Mouse (Mus musculus) cerebellum, adult 9-10 months (tissue): ENCODE measurements at regions not wholly inside any gene's neighbourhood (a gene's known extent, or its start where the extent isn't known, plus 50 kb on each side); places are given as distances from the start of the nearest gene placed in this dataset.
"Not testable (repeated sequence)": the region's sequence is repeated elsewhere in the genome, so short reads cannot be mapped to it uniquely, and the experiment has no call there.

ENCODE experiments used
- DNase-seq: peaks from one replicate; pipeline ENCODE4 v3.0.0; 2022

GRCm38 (mm10) chrX:129546016-129546415, 203.5 kb upstream of the Diaph2 start:
- no peak for DNase-seq

DNA sequence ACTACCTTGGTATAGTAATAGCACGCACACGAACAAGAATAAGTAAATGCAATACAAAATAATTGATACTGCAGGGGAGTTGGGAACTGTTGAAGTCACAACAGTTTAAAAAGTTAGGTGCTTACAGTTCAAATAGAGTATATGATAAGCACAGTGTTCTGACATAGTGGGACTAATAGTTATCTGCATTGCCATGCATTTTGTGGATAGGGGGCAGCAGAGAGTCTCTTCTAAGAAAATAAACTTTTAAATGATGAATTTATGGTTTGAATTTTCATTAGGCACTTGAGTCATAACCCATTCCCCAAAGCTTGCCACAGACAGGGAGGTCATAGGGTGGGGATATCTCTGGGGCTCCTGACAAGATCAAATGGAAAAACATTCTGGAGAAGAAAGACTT, 201.9 kb upstream of the Diaph2 start:
- no peak for DNase-seq

DNA sequence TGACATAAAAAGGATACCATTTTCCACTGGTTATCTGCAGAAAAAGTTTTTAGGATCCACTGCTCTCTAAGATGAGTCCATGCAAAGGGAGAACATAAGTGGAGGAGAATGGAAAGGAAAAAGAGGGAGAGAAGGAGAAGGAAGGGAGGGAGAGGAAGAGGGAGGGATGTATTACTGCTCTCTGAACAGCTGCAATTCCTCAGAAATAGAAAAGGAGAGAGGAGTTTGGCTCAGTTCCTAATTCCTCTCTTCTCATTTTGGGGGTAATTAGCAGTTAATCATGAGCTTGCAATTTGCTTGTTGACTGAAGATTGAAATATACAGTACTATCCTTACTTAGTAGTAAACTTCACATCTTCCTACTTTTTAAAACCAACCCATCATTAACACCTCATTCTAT, 193.5 kb upstream of the Diaph2 start:
- no peak for DNase-seq

DNA sequence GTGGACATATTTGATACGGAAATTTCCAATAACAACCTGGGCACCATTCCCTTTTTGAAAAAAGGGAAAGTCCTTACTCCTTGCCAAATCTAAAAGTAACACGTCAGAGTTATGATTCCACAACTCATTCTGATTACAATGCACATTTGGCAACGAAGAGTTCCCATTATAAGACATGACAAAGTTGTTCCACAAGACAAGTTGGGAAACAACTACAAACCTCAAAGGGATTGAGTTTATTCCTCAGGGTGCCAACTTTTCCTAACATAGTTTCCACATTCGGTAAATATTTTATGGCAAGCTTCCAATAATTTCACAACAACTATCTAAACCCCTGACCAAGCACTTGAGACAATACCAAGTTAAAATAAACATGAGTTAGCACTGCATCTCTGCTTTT, 150.1 kb upstream of the Diaph2 start:
- DNase-seq: no peak

- DNase-seq: no peak
Observed at GRCm38 (mm10) chrX:129607842-129608241, 141.7 kb upstream of the Diaph2 start.

GRCm38 (mm10) chrX:129611500-129611899, 138.0 kb upstream of the Diaph2 start:
- not testable (repeated sequence) for DNase-seq

DNA sequence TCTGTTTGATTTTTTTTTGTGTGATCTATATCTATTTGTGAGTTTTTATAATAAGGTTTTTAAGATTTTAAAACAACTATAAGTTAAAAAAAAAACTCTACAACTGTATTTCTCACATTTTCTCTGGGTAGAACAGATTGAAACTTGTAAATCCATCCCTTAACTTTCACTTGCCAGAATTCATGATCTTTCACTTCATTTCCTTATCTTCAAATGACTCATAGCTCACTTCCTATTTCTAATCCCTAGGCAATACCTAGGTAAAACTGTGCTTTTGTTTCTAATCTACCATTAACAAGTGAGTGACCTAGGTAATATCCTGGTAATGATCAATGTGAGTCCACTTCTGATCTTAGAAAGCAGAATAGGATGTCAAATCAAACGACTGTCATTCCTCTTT, 112.5 kb upstream of the Diaph2 start:
- DNase-seq: no peak

DNA sequence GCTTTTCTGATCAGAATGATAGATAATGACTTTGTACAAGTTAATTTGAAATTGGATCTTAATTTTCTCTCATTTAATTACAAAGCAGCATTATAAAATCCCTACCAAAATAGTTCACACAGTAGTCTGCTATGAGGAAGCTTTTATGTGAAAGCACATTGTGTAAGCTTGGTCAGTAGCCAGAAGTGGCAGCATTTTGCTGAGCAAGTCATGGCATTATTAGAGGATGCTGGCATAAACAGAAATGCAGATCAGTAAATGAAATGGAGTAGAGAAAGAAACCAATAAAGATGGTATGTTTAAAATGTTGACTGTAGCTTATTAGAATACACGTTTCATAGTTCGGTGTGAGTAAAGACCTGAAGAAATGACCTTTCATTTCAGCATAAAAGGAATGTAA, 104.4 kb upstream of the Diaph2 start:
- DNase-seq: peak; percentile 14

DNA sequence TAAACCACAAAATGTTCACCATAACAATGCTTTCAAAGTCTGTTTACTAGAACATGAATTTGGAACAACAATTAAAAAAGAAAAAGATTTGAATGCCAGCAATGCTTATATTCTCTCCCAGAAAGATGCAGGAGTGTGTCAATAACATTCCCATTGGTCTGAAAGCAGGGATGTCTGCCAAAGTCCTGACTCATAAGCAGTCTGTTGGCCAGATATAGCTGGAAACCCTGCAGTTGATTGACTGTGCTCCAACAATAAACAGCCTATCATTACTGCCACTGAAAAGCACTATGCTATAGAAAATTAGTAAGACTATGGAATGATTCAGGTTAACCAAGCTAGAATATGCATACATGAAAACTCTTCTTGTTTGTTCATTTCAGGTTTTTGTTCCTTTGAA, 92.6 kb upstream of the Diaph2 start:
- peak; percentile 79 for DNase-seq

- no peak for DNase-seq
Observed at GRCm38 (mm10) chrX:129690677-129691076, 58.9 kb upstream of the Diaph2 start.
